Mouse (Mus musculus): ENCODE measurements around the gene Zfand2a. TPM values are rescaled to one million over a fixed set of nuclear protein-coding genes. Genes with fewer than 3 reads are reported as not detected.

The Zfand2a gene
- polyA plus RNA-seq, 1 experiment = 28.0 TPM

DNA sequence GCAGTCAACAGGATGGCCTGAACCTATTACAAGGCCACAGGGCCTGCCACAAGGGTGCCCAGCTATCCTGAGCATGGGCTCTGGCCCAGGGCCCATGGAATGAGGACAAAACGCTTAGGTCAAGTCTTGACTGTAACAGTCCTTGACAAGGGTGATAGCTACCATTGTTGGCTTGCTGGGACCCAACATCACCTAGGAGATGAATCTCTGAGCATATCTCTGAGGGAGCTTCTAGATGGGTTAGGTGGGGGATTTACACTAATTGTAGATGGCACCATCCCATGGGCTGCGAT lies 42.7 kb downstream of the Zfand2a start:
- no peak for TF ChIP-seq CTCF (IDR thresholded peaks at IDR 0.05; ENCODE audit: borderline replicate concordance, extremely low read depth, insufficient read depth, insufficient read length)
- no peak for TF ChIP-seq POLR2A (IDR thresholded peaks at IDR 0.05; ENCODE audit: borderline replicate concordance, extremely low read depth, insufficient read depth, insufficient read length, poor library complexity, severe bottlenecking)
- DNase-seq (ENCODE audit: low read depth) = no peak

DNA sequence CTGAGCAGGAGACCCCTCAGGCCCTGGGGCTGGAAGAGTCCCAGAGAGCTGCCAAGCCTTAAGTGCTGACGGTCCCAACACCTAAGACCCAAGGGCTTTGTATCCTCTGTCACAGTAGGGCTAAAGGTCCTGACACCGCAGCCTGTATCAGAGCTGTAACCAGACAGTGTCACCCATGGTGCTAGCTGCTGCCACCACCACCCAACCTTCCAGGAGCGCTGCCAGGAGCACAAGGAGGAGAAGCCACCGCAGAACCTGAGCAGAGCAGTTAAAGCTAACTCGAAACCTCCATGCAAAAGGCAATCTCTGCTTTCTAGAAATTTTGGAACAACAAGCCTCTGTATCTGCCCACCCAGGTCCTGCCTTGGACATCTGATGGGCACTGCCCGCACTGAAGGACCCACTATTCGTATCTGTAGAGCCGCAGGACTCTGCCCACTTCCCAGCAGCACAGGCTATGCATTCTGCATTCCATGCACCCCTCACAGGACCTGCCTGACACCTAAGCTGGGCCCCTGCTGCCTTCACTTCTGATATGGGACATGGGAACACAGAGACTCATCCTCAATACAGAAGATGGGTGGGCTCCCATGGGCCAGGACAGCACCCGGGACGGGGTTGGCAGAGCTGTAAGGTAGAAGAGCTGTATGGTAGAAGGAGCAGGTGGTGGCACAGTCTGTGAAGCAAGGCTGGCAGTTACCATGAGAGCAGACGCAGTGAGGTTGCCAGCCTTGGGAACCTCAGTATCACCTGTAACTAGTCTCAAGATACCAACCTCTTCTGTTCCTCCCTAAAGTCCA lies 43.2 kb downstream of the Zfand2a start:
- TF ChIP-seq POLR2A (IDR thresholded peaks at IDR 0.05; ENCODE audit: borderline replicate concordance, extremely low read depth, insufficient read depth, insufficient read length, poor library complexity, severe bottlenecking) (no peak), CTCF (IDR thresholded peaks at IDR 0.05; ENCODE audit: borderline replicate concordance, extremely low read depth, insufficient read depth, insufficient read length) (no peak)

DNA sequence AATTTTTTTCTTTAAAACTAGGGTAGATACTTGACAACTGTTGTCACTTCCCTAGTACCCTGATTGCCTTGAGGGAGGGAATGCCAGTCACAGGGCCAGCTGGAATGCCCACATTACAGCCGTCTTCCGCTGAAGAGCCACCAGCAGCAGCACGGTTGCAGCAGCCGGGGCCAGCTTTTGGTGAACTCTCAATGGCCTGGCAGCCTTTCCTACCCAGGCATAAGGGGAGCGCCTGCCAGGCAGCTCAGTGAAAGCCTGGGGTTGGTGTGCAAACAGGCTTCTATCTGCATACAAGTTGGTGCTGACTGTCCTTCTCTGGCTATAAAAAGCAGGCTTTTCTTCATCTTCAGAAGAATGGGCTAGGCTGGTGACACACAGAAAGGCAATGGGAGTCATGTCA lies 43.9 kb downstream of the Zfand2a start:
- TF ChIP-seq CTCF (IDR thresholded peaks at IDR 0.05; ENCODE audit: borderline replicate concordance, extremely low read depth, insufficient read depth, insufficient read length) = no peak
- no peak for TF ChIP-seq POLR2A (IDR thresholded peaks at IDR 0.05; ENCODE audit: borderline replicate concordance, extremely low read depth, insufficient read depth, insufficient read length, poor library complexity, severe bottlenecking)
- DNase-seq (ENCODE audit: low read depth) = peak; percentile 55

More for the DNA sequence above, 43.2 kb downstream of the Zfand2a start:
- no peak for DNase-seq (ENCODE audit: low read depth)

DNA sequence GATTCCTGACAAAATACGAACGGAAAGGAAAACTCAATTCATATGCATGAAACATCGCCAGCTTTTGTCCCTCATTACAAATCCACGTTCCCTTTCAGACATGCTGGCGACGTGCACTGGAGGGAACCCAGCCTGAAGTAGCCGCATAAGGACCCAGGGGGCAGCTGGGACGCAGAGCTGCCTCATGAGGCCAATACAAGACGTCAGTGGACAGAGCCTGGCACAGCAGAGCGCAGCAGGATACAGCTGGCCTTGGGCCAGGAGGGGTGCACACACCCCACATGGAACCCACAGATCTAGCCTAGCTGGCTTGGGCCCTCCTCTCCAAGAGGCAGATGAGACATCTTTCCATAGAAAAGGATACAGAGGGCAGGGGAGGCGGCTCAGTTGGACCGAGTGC lies 45.9 kb downstream of the Zfand2a start:
- TF ChIP-seq CTCF (IDR thresholded peaks at IDR 0.05; ENCODE audit: borderline replicate concordance, extremely low read depth, insufficient read depth, insufficient read length) = no peak
- no peak for TF ChIP-seq POLR2A (IDR thresholded peaks at IDR 0.05; ENCODE audit: borderline replicate concordance, extremely low read depth, insufficient read depth, insufficient read length, poor library complexity, severe bottlenecking)
- peak; percentile 63 for DNase-seq (ENCODE audit: low read depth)

DNA sequence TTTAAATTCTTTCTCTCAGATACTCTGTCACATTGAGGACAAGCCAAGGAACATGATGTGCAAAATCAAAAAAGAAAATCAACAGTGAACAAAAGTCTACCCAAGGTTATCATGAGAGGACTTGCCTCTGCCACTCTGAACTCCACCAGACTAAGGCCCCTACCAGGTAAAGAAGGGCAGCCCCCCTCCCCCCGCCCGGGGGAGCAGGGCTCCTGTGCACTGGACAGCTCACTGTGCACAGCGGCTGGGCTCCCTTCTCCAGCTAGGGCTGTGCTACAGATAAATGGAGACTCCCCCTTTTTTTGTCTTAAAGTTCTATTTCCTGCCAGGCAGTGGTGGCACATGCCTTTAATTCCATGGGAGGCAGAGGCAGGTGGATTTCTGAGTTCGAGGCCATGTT lies 46.6 kb downstream of the Zfand2a start:
- TF ChIP-seq POLR2A (IDR thresholded peaks at IDR 0.05; ENCODE audit: borderline replicate concordance, extremely low read depth, insufficient read depth, insufficient read length, poor library complexity, severe bottlenecking) (no peak), CTCF (IDR thresholded peaks at IDR 0.05; ENCODE audit: borderline replicate concordance, extremely low read depth, insufficient read depth, insufficient read length) (no peak)
- DNase-seq (ENCODE audit: low read depth) = no peak

DNA sequence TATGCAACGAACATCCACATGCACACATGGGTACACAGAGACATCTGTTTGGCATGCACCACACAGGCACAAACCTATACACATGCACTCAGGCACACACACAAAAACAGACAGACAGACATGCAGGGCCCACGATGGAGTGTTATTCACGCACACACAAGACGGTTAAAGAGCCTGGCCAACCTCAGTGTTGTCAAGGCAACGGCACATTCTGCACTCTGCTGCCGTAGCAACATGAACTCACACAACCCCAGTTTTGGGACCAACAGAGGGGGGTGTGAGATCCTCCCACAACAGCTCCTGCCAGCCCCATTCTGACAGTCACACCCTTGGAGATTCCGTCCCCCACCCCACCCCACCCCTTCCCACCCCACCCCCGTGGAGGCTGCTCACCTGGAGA lies 49.4 kb downstream of the Zfand2a start:
- peak; percentile 91 for DNase-seq (ENCODE audit: low read depth)
- TF ChIP-seq CTCF (IDR thresholded peaks at IDR 0.05; ENCODE audit: borderline replicate concordance, extremely low read depth, insufficient read depth, insufficient read length) (no peak), POLR2A (IDR thresholded peaks at IDR 0.05; ENCODE audit: borderline replicate concordance, extremely low read depth, insufficient read depth, insufficient read length, poor library complexity, severe bottlenecking) (no peak)

DNA sequence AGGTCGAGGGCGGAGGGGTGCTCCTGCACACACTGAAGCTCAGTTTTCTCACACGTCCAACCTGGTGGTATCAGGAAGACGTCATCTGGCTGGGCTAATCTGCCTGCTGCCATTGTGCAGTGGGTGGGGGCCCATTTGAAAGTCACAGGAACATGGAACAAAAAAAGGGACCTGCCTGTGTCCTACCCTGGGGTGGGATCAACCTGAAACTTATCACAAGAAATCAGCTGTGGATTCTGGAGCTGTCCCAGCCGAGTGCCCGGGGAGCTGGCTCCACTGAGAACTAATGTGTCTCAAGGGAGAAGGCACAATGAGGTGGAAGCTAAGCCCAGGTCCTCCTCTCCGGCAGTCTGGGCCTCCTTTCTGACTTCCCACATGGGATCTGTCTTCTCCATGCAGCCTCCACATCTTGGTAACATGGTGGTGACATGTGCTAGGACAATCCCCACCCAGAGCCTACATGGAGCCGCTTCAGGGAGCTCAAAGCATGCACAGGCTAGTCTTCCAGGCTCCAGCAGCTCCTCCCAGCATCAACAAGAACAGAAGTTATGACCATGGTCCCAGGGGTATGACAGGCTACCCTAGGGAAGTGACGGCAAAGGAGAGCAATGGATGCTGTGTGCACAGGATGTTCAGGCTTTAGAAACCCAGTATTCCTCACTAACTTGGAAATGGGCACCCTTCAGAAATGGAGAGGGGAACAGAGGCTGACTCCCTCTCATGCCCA lies 50.3 kb downstream of the Zfand2a start:
- TF ChIP-seq POLR2A (IDR thresholded peaks at IDR 0.05; ENCODE audit: borderline replicate concordance, extremely low read depth, insufficient read depth, insufficient read length, poor library complexity, severe bottlenecking) = no peak
- no peak for TF ChIP-seq CTCF (IDR thresholded peaks at IDR 0.05; ENCODE audit: borderline replicate concordance, extremely low read depth, insufficient read depth, insufficient read length)
- no peak for DNase-seq (ENCODE audit: low read depth)

DNA sequence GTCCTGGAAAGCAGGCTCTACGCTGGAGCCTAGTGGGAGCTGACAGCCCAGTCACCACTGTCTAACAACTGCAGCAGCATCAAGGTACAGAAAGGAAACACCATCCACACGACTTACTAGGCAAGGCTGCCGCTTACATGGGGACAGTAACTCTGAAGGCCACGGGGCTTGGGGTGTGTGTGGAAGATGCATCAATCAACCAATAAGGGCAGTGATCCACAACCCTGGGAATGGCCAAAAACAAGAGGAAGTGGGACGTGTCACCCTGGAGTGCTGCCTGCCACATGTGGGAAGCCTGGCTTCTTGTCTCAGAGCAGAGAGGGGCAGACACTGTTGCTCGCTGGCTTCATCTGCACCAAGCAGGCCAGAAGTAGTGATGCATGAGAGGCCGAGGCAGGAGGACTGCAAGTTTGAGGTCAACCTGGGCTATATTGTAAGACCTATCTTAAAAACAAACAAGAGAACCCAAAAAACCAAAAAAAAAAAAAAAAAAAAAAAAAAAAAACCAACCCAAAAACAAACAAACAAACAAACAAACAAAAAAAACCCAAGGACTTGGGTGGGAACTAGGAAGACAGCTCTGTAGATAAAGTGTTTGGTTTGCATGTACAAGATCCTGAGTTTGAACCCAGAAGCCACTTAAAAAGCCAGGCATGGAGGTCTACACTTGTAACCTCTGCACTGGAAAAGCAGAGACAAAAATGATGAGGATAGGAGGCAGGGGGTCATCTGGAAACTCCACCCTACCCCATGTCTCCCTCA lies 51.4 kb downstream of the Zfand2a start:
- TF ChIP-seq POLR2A (IDR thresholded peaks at IDR 0.05; ENCODE audit: borderline replicate concordance, extremely low read depth, insufficient read depth, insufficient read length, poor library complexity, severe bottlenecking) = no peak
- no peak for TF ChIP-seq CTCF (IDR thresholded peaks at IDR 0.05; ENCODE audit: borderline replicate concordance, extremely low read depth, insufficient read depth, insufficient read length)
- DNase-seq (ENCODE audit: low read depth) = no peak

DNA sequence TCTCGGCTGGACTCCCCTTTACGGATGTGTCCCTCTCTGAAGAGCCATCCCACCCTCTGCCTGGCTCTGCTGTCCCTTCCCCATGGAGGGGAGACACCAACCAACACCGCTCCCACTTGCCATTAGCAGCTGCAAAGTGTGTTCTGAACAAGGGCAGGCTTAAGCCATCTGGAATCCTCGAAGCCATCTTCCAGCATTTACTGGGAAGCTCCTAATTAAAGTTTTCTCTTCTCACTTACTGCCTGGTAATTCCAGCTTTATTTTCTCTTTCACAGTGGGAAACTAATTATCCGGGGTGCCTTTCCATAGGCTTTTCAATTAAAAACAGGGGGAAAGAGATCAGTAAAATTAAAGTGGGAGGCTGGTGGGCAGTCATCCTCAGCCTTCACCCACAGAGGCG lies 52.0 kb downstream of the Zfand2a start:
- no peak for TF ChIP-seq CTCF (IDR thresholded peaks at IDR 0.05; ENCODE audit: borderline replicate concordance, extremely low read depth, insufficient read depth, insufficient read length)
- TF ChIP-seq POLR2A (IDR thresholded peaks at IDR 0.05; ENCODE audit: borderline replicate concordance, extremely low read depth, insufficient read depth, insufficient read length, poor library complexity, severe bottlenecking) = no peak
- peak; percentile 75 for DNase-seq (ENCODE audit: low read depth)

DNA sequence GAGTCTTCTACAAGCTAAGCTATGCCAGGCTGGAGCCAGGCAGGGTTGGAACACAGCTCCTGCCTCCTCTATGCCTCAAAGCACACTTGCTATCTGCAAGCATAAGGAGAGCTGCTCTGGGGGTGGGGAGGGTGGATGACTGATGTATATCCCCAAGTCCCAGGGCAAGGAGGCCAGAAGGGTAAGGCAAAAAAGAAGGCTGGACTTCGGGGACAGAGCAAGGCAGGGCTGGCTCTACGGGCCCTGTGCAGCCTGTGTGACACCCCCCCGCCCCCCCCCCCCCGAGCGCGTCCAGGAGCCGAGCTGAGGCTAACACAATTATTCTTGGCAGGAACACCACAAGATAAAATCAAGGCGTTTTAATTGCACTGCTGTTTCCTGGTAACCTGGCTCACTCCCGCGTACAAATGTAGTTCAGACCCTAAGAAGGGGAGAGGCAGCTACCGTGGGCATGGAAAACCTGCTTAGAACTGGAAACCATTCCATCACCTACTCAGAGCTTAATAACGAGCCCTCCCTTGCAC lies 54.5 kb downstream of the Zfand2a start:
- TF ChIP-seq CTCF (IDR thresholded peaks at IDR 0.05; ENCODE audit: borderline replicate concordance, extremely low read depth, insufficient read depth, insufficient read length) = no peak
- no peak for TF ChIP-seq POLR2A (IDR thresholded peaks at IDR 0.05; ENCODE audit: borderline replicate concordance, extremely low read depth, insufficient read depth, insufficient read length, poor library complexity, severe bottlenecking)
- DNase-seq (ENCODE audit: low read depth) = peak; percentile 80

DNA sequence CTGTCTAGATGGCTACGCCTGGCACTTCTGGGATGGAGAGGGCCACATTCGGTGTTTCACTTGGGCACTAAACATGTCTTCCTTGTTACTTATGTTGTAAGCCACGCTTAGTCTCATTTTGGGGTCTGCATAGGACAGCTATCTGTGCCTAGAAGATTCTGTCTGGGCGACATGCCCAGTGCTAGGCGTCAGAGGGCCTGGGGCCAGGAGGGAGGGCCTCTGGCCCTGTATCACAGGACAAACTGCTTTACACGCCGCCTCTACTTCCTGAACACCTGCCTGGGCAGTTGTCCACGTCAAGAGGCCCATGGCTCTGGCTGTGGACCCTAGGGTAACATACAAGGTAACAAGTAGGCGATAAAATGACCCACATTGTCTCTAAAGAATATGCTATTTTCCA lies 56.4 kb downstream of the Zfand2a start:
- TF ChIP-seq POLR2A (IDR thresholded peaks at IDR 0.05; ENCODE audit: borderline replicate concordance, extremely low read depth, insufficient read depth, insufficient read length, poor library complexity, severe bottlenecking) = no peak
- TF ChIP-seq CTCF (IDR thresholded peaks at IDR 0.05; ENCODE audit: borderline replicate concordance, extremely low read depth, insufficient read depth, insufficient read length) = no peak
- peak; percentile 60 for DNase-seq (ENCODE audit: low read depth)
